ENCODE assay signal across 23 mouse cellular contexts in genomic region chr2:170255997-170256396, GRCm38 (mm10).
"Had no signal": no experiment of that assay in that cellular context is flagged by ENCODE, and none has a peak within 500 bp of the region (broad histone marks: within the 10 kb centered on the region; RNA-seq: fewer than 3 reads in every experiment).

No protein-coding gene starts in this region.

- H3K4me2 ChIP-seq: heart, embryonic 12.5 days; hindbrain, embryonic 12.5 days; hindbrain, embryonic 14.5 days; kidney, embryonic 15.5 days; limb, embryonic 13.5 days; limb, embryonic 15.5 days; liver, embryonic 13.5 days had no signal

- H3K27me3 ChIP-seq: heart, embryonic 12.5 days; hindbrain, embryonic 12.5 days; kidney, embryonic 15.5 days; limb, embryonic 13.5 days; limb, embryonic 15.5 days; liver, embryonic 13.5 days had no signal

- H3K4me1 ChIP-seq: heart, embryonic 10.5 days; limb, embryonic 13.5 days; limb, embryonic 15.5 days had no signal

- H3K9ac ChIP-seq: heart, embryonic 12.5 days; hindbrain, embryonic 12.5 days; hindbrain, embryonic 14.5 days; kidney, embryonic 15.5 days; limb, embryonic 13.5 days; limb, embryonic 15.5 days; liver, embryonic 13.5 days had no signal

- DNase-seq: gastrocnemius, adult 2 months; gastrocnemius, postnatal 10 days; gastrocnemius, postnatal 25 days; heart, adult 18-20 months; heart, postnatal 10 days; heart, postnatal 4 days; kidney, adult 11 months; kidney, postnatal 14 days; kidney, postnatal 36 days; left cerebral cortex, postnatal 4 days; liver, embryonic 13.5 days had no signal

- H3K9me3 ChIP-seq: heart, embryonic 10.5 days; hindbrain, embryonic 12.5 days; kidney, embryonic 15.5 days; limb, embryonic 13.5 days; limb, embryonic 15.5 days; liver, embryonic 13.5 days had no signal

- H3K36me3 ChIP-seq: heart, embryonic 10.5 days; heart, embryonic 12.5 days; hindbrain, embryonic 10.5 days; hindbrain, embryonic 12.5 days; kidney, embryonic 15.5 days; limb, embryonic 13.5 days; limb, embryonic 15.5 days; liver, embryonic 13.5 days had no signal

- H3K4me3 ChIP-seq: gastrocnemius, adult 2 months; heart, embryonic 10.5 days; heart, embryonic 12.5 days; hindbrain, embryonic 10.5 days; hindbrain, embryonic 12.5 days; kidney, embryonic 15.5 days; left cerebral cortex, adult 2 months; limb, embryonic 13.5 days; limb, embryonic 15.5 days; liver, embryonic 13.5 days had no signal

- H3K27ac ChIP-seq: gastrocnemius, adult 2 months; heart, embryonic 10.5 days; hindbrain, embryonic 10.5 days; hindbrain, embryonic 12.5 days; hindbrain, embryonic 14.5 days; kidney, embryonic 15.5 days; kidney, postnatal 0 days; left cerebral cortex, adult 2 months; limb, embryonic 13.5 days; limb, embryonic 15.5 days; liver, embryonic 13.5 days had no signal

- ATAC-seq: hindbrain, embryonic 16.5 days; inflammation-experienced regulatory T-cells, adult 6 months had no signal
